Mouse (Mus musculus) right cerebral cortex, adult 18-20 months (tissue): ENCODE measurements around the gene Scd4.

ENCODE experiments used
- DNase-seq: peaks from one replicate; pipeline ENCODE4 v3.0.0; 2022; ENCODE audit warnings: mixed read lengths

Gene Scd4

GRCm38 (mm10) chr19:44332833-44333623 lies at the start of gene Scd4:
Gene Scd4, plus strand, starts transcription at chr19:44333092.
- DNase-seq, result peak; percentile 69

GRCm38 (mm10) chr19:44283157-44284024 lies 49.5 kb upstream of the Scd4 start:
- DNase-seq, result no peak

- peak; percentile 96 for DNase-seq
These were observed 48.7 kb upstream of the Scd4 start for GRCm38 (mm10) chr19:44284025-44284695.

- DNase-seq, result peak; percentile 43
These were observed 48.2 kb upstream of the Scd4 start for GRCm38 (mm10) chr19:44284723-44285122.

- DNase-seq, result no peak
These were observed 47.3 kb upstream of the Scd4 start for GRCm38 (mm10) chr19:44285554-44285953.

GRCm38 (mm10) chr19:44286109-44286508 lies 46.8 kb upstream of the Scd4 start:
- DNase-seq, result no peak

- no peak for DNase-seq
These were observed 45.3 kb upstream of the Scd4 start for GRCm38 (mm10) chr19:44287415-44288110.

GRCm38 (mm10) chr19:44292083-44292482 lies 40.8 kb upstream of the Scd4 start:
- DNase-seq, result no peak

- DNase-seq, result no peak
These were observed 40.4 kb upstream of the Scd4 start for GRCm38 (mm10) chr19:44292483-44292882.

- no peak for DNase-seq
These were observed 39.7 kb upstream of the Scd4 start, which contains the start of gene Scd2 for GRCm38 (mm10) chr19:44292941-44293768. Gene Scd2, plus strand, starts transcription at chr19:44293674.

- peak; percentile 97 for DNase-seq
These were observed 38.9 kb upstream of the Scd4 start for GRCm38 (mm10) chr19:44293769-44294551.

- DNase-seq, result peak; percentile 93
These were observed 38.3 kb upstream of the Scd4 start for GRCm38 (mm10) chr19:44294588-44295041.

- no peak for DNase-seq
These were observed 37.6 kb upstream of the Scd4 start for GRCm38 (mm10) chr19:44295251-44295650.

GRCm38 (mm10) chr19:44295741-44296140 lies 37.2 kb upstream of the Scd4 start:
- DNase-seq, result peak; percentile 88

GRCm38 (mm10) chr19:44296186-44296585 lies 36.7 kb upstream of the Scd4 start:
- DNase-seq, result no peak

GRCm38 (mm10) chr19:44297068-44297760 lies 35.7 kb upstream of the Scd4 start:
- DNase-seq, result no peak

GRCm38 (mm10) chr19:44297862-44298261 lies 35.0 kb upstream of the Scd4 start:
- DNase-seq, result no peak

- no peak for DNase-seq
These were observed 33.8 kb upstream of the Scd4 start for GRCm38 (mm10) chr19:44299078-44299477.

GRCm38 (mm10) chr19:44299902-44300301 lies 33.0 kb upstream of the Scd4 start:
- no peak for DNase-seq

GRCm38 (mm10) chr19:44300520-44300919 lies 32.4 kb upstream of the Scd4 start:
- DNase-seq, result no peak
